Mouse (Mus musculus): ENCODE data around the gene Rnf141. TPM values are rescaled to one million over a fixed set of nuclear protein-coding genes. Genes with fewer than 3 reads are reported as not detected.

The Rnf141 gene
- total RNA-seq, 2 experiments from 2014 or later: 52.1 to 56.5 TPM

DNA sequence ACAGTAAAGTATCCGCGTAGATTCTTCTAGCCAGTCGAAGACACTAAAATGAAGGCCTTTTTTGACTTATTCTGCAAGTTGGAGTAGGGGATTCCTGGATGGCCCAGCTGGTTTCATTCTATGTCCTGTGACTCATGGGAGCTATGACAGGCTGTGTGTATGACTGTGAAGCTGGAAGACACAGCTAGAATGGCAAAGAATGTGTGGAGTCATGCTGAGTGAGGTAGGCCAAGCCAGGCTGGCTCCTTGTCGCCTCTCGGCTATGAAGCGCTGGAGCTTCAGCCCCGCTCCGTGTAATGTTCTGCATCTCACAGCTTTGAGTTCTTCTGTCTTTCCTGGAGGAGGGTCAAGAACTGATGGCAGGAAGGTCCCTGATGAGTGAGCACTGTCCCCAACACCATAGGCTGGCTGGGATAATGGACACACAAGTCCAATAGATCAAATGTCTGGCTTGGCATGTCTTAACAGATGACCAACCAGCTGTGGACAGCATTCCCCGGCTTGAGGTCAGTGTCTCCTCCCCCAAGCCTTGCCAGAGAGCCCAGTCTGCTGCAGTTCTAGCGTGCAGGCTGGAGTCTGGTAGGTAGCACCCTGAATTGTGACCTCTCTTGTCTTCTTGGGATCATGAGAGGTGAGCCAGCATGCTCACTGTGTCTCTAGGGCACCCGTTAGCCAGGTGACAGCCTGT, 46.4 kb downstream of the Rnf141 start:
- DNase-seq (ENCODE audit: low spot score in 2 of 2): no peak

GRCm38 (mm10) chr7:110796367-110797051, 47.7 kb downstream of the Rnf141 start:
- DNase-seq (ENCODE audit: low spot score in 2 of 2): no peak

DNA sequence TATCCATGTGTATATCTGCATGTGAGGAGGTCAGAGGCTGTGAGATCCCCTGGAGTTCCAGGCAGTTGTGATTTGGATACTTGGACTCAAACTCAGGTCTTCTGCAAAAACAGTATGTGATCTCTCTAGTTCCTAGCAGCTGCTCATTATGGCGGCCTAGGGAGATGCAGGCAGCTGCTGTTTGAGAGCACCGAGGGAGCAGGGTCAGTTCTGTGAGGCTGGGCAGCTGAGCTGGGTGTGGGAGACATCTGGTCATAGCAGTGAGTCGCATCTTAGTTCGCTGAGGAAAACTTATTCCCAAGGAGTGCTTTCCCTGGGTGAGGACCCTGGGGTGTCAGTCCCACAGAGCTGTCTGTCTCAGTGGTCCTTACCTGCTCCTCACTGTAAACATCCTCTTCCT, 49.5 kb downstream of the Rnf141 start:
- DNase-seq (ENCODE audit: low spot score in 2 of 2): no peak

DNA sequence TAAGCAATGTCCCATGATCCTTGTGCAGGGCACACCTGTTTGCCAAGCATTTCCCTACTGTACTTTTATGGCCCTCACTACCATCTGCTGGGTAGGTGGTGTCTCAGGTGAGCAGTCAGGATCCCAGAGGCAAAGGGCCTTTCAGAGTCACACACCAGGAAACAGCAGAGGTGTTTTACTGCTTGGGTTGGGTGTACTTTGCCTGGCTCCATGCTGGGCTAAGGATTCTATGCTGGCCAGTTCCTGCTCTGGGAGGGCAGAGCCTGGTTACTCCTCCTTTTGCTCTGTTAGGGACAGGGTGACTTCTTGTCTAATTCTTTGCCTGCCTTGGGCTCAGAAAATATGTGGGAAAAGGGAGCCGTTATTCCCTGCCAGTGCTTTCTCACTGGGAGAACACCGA, 51.4 kb downstream of the Rnf141 start:
- no peak for DNase-seq (ENCODE audit: low spot score in 2 of 2)

DNA sequence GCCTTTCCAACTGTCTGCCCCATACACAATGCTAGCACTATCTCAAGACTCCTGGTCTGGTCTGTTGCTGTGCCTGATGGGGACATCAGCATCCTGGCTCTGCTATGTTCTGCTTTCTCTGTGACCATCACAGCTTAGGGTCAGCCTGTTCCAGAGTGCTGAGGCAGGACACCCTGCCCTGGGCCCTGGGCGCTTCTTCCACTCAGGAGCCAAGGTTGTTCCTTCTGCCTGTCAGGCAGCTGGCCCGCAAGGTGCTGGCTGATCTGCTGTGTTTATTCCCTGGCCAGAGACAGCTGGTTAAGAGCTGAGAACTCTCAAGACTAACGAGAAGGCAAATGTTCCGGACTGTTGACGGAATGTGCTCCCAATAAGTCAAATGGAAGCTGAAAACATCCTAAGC, 52.1 kb downstream of the Rnf141 start:
- DNase-seq (ENCODE audit: low spot score in 2 of 2): no peak

DNA sequence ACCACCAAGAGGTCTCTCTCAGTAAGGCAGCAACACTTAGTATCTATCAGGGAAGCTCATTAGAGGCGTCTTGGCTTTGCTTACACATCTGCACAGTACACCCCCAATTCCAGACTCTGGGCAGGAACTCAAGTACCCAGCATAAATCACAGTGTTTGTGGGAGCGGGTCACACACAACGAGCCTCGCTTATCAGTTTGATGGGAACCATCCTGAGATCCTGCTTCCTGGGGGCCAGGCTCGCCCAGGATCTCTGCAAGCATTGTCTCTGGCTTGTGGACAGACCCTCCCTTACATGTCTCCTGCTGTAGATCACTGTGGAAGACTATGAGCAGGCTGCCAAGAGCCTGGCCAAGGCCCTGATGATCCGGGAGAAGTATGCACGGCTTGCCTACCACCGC, 53.4 kb downstream of the Rnf141 start:
- DNase-seq (ENCODE audit: low spot score in 2 of 2): no peak

- no peak for DNase-seq (ENCODE audit: low spot score in 2 of 2)
These were observed 56.9 kb downstream of the Rnf141 start for GRCm38 (mm10) chr7:110787310-110787709.

DNA sequence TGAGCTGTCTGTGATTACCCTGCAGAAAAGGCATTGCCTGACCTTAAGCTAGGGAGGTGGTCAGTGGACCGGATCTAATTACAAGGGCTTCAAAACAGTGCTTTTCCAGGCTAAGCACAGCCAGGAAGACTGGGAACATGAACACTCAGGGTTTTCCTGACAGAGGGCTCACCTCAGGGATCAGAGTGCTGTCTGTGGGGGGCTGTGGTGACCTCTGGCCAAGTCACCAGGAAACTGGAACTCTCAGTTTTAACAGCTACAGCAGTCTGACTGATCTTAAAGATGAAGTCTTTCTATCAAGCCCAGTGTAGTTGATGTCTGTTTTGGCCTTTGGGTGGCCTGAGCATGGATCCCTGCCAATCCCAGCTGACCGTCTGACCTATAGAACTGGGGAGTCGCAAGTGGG, 58.5 kb downstream of the Rnf141 start:
- no peak for DNase-seq (ENCODE audit: low spot score in 2 of 2)

GRCm38 (mm10) chr7:110784965-110785364, 59.3 kb downstream of the Rnf141 start:
- DNase-seq (ENCODE audit: low spot score in 2 of 2): no peak

DNA sequence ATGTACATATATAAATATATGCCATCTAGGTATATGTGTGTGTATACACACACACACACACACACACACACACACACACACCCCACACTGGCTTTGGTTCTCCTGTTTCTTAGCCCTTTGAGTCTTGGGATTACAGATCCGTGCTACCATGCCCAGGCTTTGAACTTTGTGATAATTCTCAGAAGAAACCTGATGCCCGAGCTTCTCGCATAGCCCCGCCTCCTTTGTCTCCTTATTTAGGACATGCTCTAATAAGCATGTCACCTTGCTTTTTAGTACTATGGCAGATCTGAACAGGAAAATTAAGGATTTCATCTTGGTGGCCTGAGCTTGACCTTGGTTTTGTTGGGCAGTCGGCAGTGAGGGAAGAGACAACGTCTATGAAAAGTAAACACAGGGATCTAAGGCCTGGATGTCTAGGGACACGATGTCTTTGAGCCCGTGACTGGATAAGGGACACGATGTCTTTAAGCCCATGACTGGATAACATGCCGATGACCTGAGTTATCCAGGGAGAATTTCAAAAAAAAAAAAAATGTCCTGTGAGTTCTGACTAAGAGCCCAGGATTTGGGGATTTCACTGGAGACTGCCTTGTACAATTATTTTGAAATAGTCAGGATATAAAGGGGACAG, 61.3 kb downstream of the Rnf141 start:
- no peak for DNase-seq (ENCODE audit: low spot score in 2 of 2)

- DNase-seq (ENCODE audit: low spot score in 2 of 2): no peak
These were observed 62.1 kb downstream of the Rnf141 start for GRCm38 (mm10) chr7:110782135-110782534.

- DNase-seq (ENCODE audit: low spot score in 2 of 2): no peak
These were observed 63.0 kb downstream of the Rnf141 start for GRCm38 (mm10) chr7:110781231-110781711.

DNA sequence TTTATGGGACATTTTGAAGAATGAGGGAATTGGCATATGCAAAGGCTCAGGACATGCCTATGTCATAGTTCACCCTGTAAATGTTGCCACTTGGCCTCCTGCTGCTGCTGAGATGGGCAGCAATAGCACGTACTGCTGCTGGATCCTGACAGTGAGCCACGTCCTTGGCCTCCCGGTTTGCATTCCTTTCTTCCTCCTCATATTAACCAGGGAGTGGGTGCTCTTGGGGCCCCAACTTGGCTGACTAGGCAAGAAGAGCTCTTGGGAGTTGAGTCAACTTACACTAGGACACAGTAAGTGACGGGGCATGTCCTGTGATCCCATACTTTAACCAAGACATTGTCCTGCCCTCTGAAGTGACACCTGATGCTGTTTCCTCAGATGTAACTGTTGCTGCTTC, 63.7 kb downstream of the Rnf141 start:
- no peak for DNase-seq (ENCODE audit: low spot score in 2 of 2)

DNA sequence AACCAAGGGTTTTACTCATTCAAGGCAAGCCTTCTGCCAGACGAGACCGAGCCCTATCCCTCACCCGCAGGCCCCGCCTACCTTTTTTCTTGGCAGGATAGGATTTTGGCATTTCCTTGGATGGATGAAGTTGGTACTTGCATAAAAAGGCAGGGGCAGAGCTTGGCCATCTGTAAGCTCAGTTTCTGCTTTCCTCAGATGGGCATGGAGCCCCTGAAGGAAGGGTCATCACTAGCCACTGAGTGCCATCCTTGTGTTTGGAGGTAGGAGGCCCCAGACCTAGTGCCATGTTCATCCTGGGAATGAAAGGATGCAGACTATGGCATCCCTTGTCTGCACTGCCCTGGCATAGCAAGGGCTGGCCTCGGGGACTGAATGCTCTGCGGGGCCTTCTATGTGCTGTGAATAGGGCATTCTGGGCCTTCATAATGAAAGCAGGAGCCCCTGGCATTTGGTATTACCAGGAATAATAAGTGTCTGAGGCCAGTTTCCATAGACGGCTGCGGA, 64.6 kb downstream of the Rnf141 start:
- no peak for DNase-seq (ENCODE audit: low spot score in 2 of 2)

DNA sequence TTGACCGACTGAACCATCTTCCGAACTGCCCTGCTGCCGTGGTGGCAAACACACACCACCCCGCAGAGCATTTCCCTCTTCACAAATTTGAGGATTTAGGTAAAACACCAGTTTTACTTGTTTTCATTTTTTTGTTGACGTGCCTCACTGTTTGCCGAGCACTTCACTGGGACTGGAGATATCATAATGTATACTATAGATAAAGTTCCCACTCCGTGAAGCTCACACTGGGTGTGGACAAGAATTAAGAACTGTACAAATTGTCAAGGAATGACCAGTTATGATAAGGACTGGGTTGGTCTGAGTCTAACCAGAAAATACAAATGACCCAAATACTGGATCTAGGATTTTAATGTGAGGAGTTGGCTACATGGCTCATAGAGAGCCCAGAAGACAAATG, 65.3 kb downstream of the Rnf141 start:
- no peak for DNase-seq (ENCODE audit: low spot score in 2 of 2)

DNA sequence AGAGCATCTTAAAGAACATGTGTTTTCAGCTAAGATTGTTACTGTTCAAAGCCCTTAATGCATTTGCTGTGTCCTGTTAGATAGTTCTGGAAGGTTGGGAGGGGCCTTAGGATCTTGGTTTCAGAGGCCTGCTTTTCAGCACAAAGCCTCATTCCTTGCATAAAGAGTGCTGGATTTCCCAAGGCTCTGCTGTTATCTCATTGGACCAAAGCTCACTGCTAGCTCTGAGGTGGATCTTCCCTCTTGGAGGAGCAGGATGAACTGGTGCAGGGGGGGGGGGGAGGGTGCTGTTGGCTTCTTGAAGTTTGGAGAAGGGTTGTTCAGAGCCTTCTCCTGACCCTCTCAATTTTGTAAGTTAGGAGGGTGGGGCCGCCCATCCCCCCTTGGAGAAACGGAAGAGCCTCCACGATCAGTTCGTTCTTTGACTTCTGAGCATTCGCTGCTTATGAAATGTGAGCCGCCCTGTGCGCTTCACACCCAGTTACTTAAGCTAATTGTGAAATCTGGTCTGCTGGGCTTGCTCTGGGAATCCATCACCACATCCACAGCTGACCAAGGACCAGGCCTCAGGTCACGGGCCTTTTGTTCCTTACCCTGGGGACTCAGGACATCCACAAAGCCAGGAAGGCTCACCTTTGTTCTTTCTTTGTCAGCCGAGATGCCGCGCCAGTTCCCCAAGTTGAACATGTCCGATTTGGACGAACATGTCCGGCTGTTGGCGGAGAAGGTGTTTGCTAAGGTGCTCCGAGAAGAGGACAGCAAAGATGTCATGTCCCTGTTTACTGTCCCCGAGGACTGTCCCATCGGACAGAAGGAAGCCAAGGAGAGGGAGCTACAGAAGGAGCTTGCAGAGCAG, 66.9 kb downstream of the Rnf141 start:
- DNase-seq (ENCODE audit: low spot score in 2 of 2): no peak

DNA sequence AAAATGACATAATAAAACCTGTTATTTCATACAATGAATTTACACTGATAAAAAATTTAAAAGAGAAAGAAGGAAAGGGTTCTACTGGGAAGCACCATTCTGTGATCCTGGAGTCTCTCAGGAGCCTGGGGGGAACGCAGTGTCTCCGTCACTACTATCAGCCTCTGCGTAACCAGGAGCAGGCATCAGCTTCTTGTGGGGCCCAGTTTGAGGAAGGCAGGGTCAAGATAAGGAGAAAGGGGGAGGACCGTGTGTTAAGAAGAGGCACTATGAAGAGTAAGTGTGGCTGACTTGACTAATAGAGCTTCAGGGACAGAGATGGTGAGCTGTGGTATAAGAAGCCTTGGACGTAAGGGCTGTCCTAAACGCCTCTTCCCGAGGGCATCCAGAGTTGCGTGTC, 69.6 kb downstream of the Rnf141 start:
- no peak for DNase-seq (ENCODE audit: low spot score in 2 of 2)

DNA sequence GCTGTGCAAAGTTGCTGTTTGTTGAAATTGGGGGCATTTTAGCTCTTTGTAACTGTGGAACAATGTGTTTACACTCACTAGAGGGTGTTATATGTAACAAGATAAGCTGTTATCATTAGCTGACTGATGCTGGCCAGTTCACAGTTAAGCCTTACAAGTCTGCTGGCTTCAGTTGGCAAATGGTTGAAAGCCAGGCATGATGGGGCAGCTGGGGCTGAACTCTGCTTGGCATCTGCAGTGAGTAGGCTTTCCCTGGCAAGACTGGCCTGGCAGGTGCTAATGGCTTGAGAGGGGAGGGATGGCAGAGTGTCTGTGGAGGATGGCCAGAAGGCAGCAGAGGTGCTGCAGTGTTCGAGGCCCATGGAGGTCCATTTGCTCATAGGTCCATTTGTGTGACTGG, 70.2 kb downstream of the Rnf141 start:
- no peak for DNase-seq (ENCODE audit: low spot score in 2 of 2)

- DNase-seq (ENCODE audit: low spot score in 2 of 2): peak in 1 of 2 experiments; percentile 24
These were observed 70.9 kb downstream of the Rnf141 start for GRCm38 (mm10) chr7:110773204-110774002.

DNA sequence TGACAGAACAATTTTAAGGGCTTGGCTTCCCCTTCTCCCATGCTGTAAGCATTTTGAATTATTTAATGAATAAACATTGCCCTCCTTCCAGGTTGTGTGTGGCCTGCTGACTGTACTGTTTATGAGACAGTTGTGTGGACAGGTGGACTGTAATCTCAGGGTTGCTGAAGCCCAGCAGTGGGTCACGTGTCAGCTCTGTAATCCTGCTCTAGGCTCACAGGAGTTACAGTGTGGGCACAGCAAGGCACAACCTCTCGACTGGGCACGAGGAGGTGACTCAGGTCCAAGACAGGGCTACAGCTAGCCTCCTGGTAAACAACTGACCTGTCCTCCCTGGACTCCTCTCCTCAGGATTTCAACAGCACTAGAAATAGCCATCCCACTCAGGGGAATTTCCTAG, 71.9 kb downstream of the Rnf141 start:
- no peak for DNase-seq (ENCODE audit: low spot score in 2 of 2)

Measured in adrenal gland, postnatal 4 days (tissue).